Mouse (Mus musculus): Measurements from ENCODE around the gene Hoxc9. TPM values are rescaled to one million over a fixed set of nuclear protein-coding genes. Genes with fewer than 3 reads are reported as not detected.

Hoxc9 gene
- 7.4 and 9.2 TPM in 2 replicates for polyA plus RNA-seq (2015; fragmentation: Nextera tagmentation; extraction: Ambion mirVana)

DNA sequence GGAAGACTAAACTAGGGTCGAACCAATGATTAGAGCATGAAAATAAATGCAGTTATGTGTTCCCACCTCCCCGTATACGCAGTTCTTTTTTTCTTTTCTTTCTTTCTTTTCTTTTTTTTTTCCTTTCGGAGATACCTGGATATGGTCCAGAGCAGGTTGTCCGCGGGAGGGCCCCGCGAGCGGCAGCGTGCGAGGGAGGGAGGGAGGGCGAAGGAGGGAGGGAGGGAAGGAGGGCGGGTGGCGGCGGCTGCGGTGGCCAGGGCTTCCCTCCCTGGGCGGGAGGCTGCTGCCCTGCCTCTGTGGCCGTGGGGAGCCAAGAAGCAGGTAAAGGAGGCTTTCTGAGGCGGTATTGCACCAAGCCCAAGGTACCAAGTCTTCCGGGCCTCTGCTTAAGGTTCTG, at the start of gene Hoxc9:
Gene Hoxc9, plus strand, starts transcription at position 269 of the 400 bp plus-strand sequence.
- Histone ChIP-seq H3K36me3 (ENCODE audit: insufficient read depth, low read length) (no peaks in the 10 kb centered on the region), H3K9ac (replicated peaks; ENCODE audit: low read length) (peak within 1 kb of the TSS; percentile 97), H3K27ac (ENCODE audit: low read length) (peak within 1 kb of the TSS; percentile 97), H3K27me3 (ENCODE audit: insufficient read depth, low read length) (peaks cover 25% of the 10 kb centered on the region; the same call in 1 of the 2 replicates), H3K4me2 (replicated peaks; ENCODE audit: low read depth, low read length) (peak within 1 kb of the TSS; percentile 84), H3K4me3 (ENCODE audit: low read length) (peak within 1 kb of the TSS; percentile 59), H3K9me3 (ENCODE audit: low read length) (no peaks in the 10 kb centered on the region), H3K4me1 (ENCODE audit: insufficient read depth, low read length) (peaks cover 47% of the 10 kb centered on the region)
- ATAC-seq (ENCODE audit: low FRiP score, low TSS enrichment), result no peak
- WGBS, result 0% methylated on average over 13 of the region's 20 CpGs

DNA sequence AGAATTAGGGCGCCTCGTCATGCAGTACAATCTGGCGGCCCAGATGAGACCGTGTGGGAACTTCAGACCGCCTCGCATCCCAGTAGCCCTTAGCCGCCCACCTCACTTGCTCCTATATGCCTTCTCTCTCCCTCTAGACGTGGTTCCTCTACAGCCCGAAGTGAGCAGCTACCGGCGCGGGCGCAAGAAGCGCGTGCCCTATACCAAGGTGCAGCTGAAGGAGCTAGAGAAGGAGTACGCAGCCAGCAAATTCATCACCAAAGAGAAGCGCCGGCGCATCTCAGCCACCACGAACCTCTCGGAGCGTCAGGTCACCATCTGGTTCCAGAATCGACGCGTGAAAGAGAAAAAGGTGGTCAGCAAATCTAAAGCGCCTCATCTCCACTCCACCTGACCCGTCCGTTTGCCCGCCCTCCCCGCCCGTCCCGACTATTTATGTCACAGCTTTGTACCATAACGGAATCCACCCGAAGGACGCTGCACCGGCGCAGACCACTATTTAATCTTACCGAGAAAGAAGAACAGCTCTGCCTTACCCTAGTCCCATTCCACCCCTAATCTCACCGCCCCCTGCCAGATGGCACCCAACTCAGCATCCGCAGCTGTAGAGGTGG, 49.1 kb upstream of the Hoxc9 start:
- Histone ChIP-seq H3K4me2 (replicated peaks; ENCODE audit: low read depth, low read length) (no peak overlapping the region), H3K36me3 (ENCODE audit: insufficient read depth, low read length) (no peaks in the 10 kb centered on the region), H3K4me3 (ENCODE audit: low read length) (no peak overlapping the region), H3K27ac (ENCODE audit: low read length) (no peak overlapping the region), H3K9me3 (ENCODE audit: low read length) (no peaks in the 10 kb centered on the region), H3K9ac (replicated peaks; ENCODE audit: low read length) (no peak overlapping the region), H3K4me1 (ENCODE audit: insufficient read depth, low read length) (no peaks in the 10 kb centered on the region), H3K27me3 (ENCODE audit: insufficient read depth, low read length) (peaks cover 97% of the 10 kb centered on the region)
- WGBS, result 2% methylated on average over 40 of the region's 40 CpGs
- no peak for ATAC-seq (ENCODE audit: low FRiP score, low TSS enrichment)

GRCm38 (mm10) chr15:102931706-102932358, 44.4 kb upstream of the Hoxc9 start:
- Histone ChIP-seq H3K4me2 (replicated peaks; ENCODE audit: low read depth, low read length) (no peak overlapping the region), H3K9ac (replicated peaks; ENCODE audit: low read length) (no peak overlapping the region), H3K27me3 (ENCODE audit: insufficient read depth, low read length) (peaks cover 99% of the 10 kb centered on the region), H3K9me3 (ENCODE audit: low read length) (no peaks in the 10 kb centered on the region), H3K4me1 (ENCODE audit: insufficient read depth, low read length) (no peaks in the 10 kb centered on the region), H3K36me3 (ENCODE audit: insufficient read depth, low read length) (no peaks in the 10 kb centered on the region), H3K27ac (ENCODE audit: low read length) (no peak overlapping the region), H3K4me3 (ENCODE audit: low read length) (no peak overlapping the region)
- WGBS, result 2% methylated on average over 23 of the region's 23 CpGs
- ATAC-seq (ENCODE audit: low FRiP score, low TSS enrichment), result no peak

DNA sequence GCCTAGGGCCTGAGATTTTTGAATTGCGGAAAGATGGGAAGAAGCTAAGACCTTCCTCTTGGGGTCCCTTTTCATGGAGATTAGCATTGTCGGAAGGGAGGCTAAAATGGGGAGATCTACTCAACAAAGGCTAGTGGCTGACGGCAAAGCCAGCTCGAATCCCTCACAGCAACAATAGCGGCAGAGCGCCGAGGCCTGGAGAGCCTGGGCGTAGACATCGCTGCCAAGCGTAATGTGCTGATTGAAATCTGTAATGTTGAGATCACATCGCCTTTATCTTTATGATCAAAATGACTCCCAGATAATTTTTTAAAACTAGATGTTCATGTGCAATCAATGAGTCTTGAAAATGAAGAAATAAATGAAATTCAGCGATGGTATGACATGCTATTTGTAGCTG, 41.8 kb upstream of the Hoxc9 start:
- Histone ChIP-seq H3K4me3 (ENCODE audit: low read length) (no peak overlapping the region), H3K9me3 (ENCODE audit: low read length) (no peaks in the 10 kb centered on the region), H3K9ac (replicated peaks; ENCODE audit: low read length) (no peak overlapping the region), H3K4me2 (replicated peaks; ENCODE audit: low read depth, low read length) (no peak overlapping the region), H3K27me3 (ENCODE audit: insufficient read depth, low read length) (peaks cover 99% of the 10 kb centered on the region), H3K4me1 (ENCODE audit: insufficient read depth, low read length) (peaks cover 4% of the 10 kb centered on the region; the same call in 1 of the 2 replicates), H3K27ac (ENCODE audit: low read length) (no peak overlapping the region), H3K36me3 (ENCODE audit: insufficient read depth, low read length) (no peaks in the 10 kb centered on the region)
- ATAC-seq (ENCODE audit: low FRiP score, low TSS enrichment), result no peak
- WGBS, result 4% methylated on average over 12 of the region's 12 CpGs

- no peak overlapping the region for H3K27ac ChIP-seq (ENCODE audit: low read length)
- under 1% methylated on average over 26 of the region's 27 CpGs for WGBS
- H3K4me2 ChIP-seq (replicated peaks; ENCODE audit: low read depth, low read length), result 0 out of 2 replicates have a peak overlapping the region, but pooled peaks have one; percentile 4
- H3K36me3 ChIP-seq (ENCODE audit: insufficient read depth, low read length), result no peaks in the 10 kb centered on the region
- no peaks in the 10 kb centered on the region for H3K9me3 ChIP-seq (ENCODE audit: low read length)
- no peak overlapping the region for H3K9ac ChIP-seq (replicated peaks; ENCODE audit: low read length)
- H3K4me3 ChIP-seq (ENCODE audit: low read length), result peak overlapping the region; percentile 20; the same call in 1 of the 2 replicates
- ATAC-seq (ENCODE audit: low FRiP score, low TSS enrichment), result peak; percentile 14; the same call in 1 of the 2 replicates
- peaks cover 8% of the 10 kb centered on the region; the same call in 1 of the 2 replicates for H3K4me1 ChIP-seq (ENCODE audit: insufficient read depth, low read length)
- H3K27me3 ChIP-seq (ENCODE audit: insufficient read depth, low read length), result peaks cover 99% of the 10 kb centered on the region
Observed at GRCm38 (mm10) chr15:102934897-102935296, 41.3 kb upstream of the Hoxc9 start.

DNA sequence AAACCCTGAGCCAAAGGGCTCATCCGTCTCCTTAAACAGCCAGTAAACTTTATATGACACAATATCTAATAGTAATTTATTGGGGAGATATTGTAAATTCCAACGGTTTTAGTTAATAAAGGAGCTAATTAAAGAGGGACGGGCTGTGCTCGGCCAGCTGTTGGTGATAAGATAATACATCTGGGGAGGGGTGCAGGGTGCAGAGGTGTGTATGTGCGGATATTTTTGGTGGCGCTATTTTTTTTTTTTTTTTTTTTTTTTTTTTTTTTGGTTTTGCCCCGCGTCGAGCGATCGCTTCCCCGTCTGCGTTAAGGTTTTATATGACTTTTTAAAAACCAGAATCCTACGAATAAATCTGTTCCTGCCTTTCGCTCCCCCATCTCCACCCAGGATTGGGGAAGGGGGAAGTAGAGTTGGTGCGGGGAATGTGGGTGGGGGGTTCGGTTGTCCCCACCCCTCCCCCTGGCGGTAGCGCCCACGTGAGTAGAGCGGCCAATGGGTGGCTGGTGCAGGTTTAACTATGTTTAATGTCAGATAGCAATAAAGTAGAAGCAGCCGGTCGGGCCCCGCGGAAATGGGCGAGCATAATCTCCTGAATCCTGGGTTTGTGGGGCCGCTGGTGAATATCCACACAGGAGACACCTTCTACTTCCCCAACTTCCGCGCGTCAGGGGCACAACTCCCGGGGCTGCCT, 39.8 kb upstream of the Hoxc9 start, which contains the start of gene Hoxc12:
Gene Hoxc12, plus strand, starts transcription at position 479 of the 694 bp plus-strand sequence.
- no peak within 1 kb of the TSS for H3K9ac ChIP-seq (replicated peaks; ENCODE audit: low read length)
- H3K27me3 ChIP-seq (ENCODE audit: insufficient read depth, low read length), result peaks cover 99% of the 10 kb centered on the region
- no peaks in the 10 kb centered on the region for H3K36me3 ChIP-seq (ENCODE audit: insufficient read depth, low read length)
- H3K4me2 ChIP-seq (replicated peaks; ENCODE audit: low read depth, low read length), result no peak within 1 kb of the TSS
- no peak for ATAC-seq (ENCODE audit: low FRiP score, low TSS enrichment)
- no peak within 1 kb of the TSS for H3K4me3 ChIP-seq (ENCODE audit: low read length)
- no peak within 1 kb of the TSS for H3K27ac ChIP-seq (ENCODE audit: low read length)
- H3K4me1 ChIP-seq (ENCODE audit: insufficient read depth, low read length), result peaks cover 8% of the 10 kb centered on the region; the same call in 1 of the 2 replicates
- 1% methylated on average over 31 of the region's 31 CpGs for WGBS
- no peaks in the 10 kb centered on the region for H3K9me3 ChIP-seq (ENCODE audit: low read length)

- Histone ChIP-seq H3K36me3 (ENCODE audit: insufficient read depth, low read length) (no peaks in the 10 kb centered on the region), H3K9me3 (ENCODE audit: low read length) (no peaks in the 10 kb centered on the region), H3K27me3 (ENCODE audit: insufficient read depth, low read length) (peaks cover 99% of the 10 kb centered on the region), H3K4me1 (ENCODE audit: insufficient read depth, low read length) (peaks cover 8% of the 10 kb centered on the region; the same call in 1 of the 2 replicates), H3K4me2 (replicated peaks; ENCODE audit: low read depth, low read length) (no peak overlapping the region), H3K9ac (replicated peaks; ENCODE audit: low read length) (no peak overlapping the region), H3K4me3 (ENCODE audit: low read length) (no peak overlapping the region), H3K27ac (ENCODE audit: low read length) (no peak overlapping the region)
- WGBS, result under 1% methylated on average over 50 of the region's 50 CpGs
- ATAC-seq (ENCODE audit: low FRiP score, low TSS enrichment), result no peak
Observed at GRCm38 (mm10) chr15:102937036-102937666, 39.1 kb upstream of the Hoxc9 start.

GRCm38 (mm10) chr15:102939256-102940155, 36.7 kb upstream of the Hoxc9 start:
- 0 out of 2 replicates have a peak, but pooled peaks have one; percentile 12 for ATAC-seq (ENCODE audit: low FRiP score, low TSS enrichment)
- peak overlapping the region; percentile 32 for H3K4me2 ChIP-seq (replicated peaks; ENCODE audit: low read depth, low read length)
- H3K9me3 ChIP-seq (ENCODE audit: low read length), result no peaks in the 10 kb centered on the region
- H3K4me1 ChIP-seq (ENCODE audit: insufficient read depth, low read length), result peaks cover 15% of the 10 kb centered on the region
- no peak overlapping the region for H3K27ac ChIP-seq (ENCODE audit: low read length)
- peaks cover 97% of the 10 kb centered on the region for H3K27me3 ChIP-seq (ENCODE audit: insufficient read depth, low read length)
- H3K9ac ChIP-seq (replicated peaks; ENCODE audit: low read length), result no peak overlapping the region
- WGBS, result 2% methylated on average over 34 of the region's 34 CpGs
- H3K4me3 ChIP-seq (ENCODE audit: low read length), result peak overlapping the region; percentile 16
- no peaks in the 10 kb centered on the region for H3K36me3 ChIP-seq (ENCODE audit: insufficient read depth, low read length)
